Mouse (Mus musculus) myocyte (in vitro differentiated cells): ENCODE results near the gene Olfr1310.

Experiments used
- CEBPB ChIP-seq: IDR thresholded peaks from 2 replicates; pipeline ENCODE4 v1.6.1; 2011; ENCODE audit warnings: mild to moderate bottlenecking, moderate library complexity; ENCODE audit not compliant: poor library complexity, insufficient read depth, severe bottlenecking
- E2F4 ChIP-seq: IDR thresholded peaks from one replicate; pipeline ENCODE4 v1.6.1; 2011; ENCODE audit warnings: mild to moderate bottlenecking, control low read depth, moderate library complexity; ENCODE audit not compliant: insufficient read depth
- MAX ChIP-seq: IDR thresholded peaks from one replicate; pipeline ENCODE4 v1.6.1; 2011; ENCODE audit warnings: low read depth, mild to moderate bottlenecking, control low read depth
- MYOG ChIP-seq, 3 experiments: IDR thresholded peaks; one replicate each; pipeline ENCODE4 v1.6.1; 2011; ENCODE audit warnings: control low read depth in 2 of 3, low read depth in 2 of 3, mild to moderate bottlenecking in 2 of 3; ENCODE audit not compliant: insufficient read length in 2 of 3, control insufficient read depth in 1 of 3, insufficient read depth in 1 of 3
- POLR2A ChIP-seq: IDR thresholded peaks from one replicate; pipeline ENCODE4 v1.6.1; 2011; ENCODE audit warnings: low read depth, mild to moderate bottlenecking, control low read depth, moderate library complexity; ENCODE audit not compliant: insufficient read length
- POLR2AphosphoS2 ChIP-seq: IDR thresholded peaks from one replicate; pipeline ENCODE4 v1.6.1; 2011; ENCODE audit warnings: low read depth, control low read depth; ENCODE audit not compliant: insufficient read length
- TCF12 ChIP-seq: IDR thresholded peaks from one replicate; pipeline ENCODE4 v1.6.1; 2011; ENCODE audit warnings: mild to moderate bottlenecking, control low read depth; ENCODE audit not compliant: poor library complexity, insufficient read depth, severe bottlenecking
- TCF3 ChIP-seq: IDR thresholded peaks from one replicate; pipeline ENCODE4 v1.6.1; 2011; ENCODE audit warnings: low read depth, control low read depth; ENCODE audit not compliant: insufficient read length

DNA sequence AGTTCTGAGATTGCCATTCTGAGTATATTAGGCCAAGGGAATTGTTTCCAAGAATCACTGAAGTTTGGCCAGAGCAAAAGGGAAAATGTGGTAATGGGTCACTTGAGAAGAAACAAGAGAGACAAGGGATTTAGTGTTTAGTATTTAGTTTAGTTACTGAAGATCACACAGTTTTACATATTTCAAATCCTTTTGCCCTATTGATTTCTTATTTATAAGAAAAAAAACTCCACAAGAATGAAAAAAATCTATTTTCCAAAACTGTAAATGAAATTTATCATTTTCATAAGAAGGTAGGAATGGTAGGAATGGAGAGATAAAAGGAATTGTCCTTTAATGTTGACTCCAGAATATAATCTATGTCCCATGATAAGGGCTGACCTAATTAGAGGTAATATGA is at the start of gene Olfr1310:
- TF ChIP-seq POLR2A (no peak), POLR2AphosphoS2 (no peak), MAX (no peak), MYOG (IDR thresholded peaks at IDR 0.05; ENCODE audit: control insufficient read depth in 1 of 3, insufficient read depth in 1 of 3, insufficient read length in 2 of 3, low read depth in 2 of 3) (no peak), CEBPB (no peak), E2F4 (no peak), TCF3 (no peak), TCF12 (no peak)
